ENCODE assay signal across 29 mouse cellular contexts in genomic region chr7:120177611-120178010, GRCm38 (mm10). TPM values are rescaled to one million over a fixed set of nuclear protein-coding genes. Genes with fewer than 3 reads are reported as not detected.
DNase-seq lines count a peak whose midpoint lies in the region; ATAC-seq and TF ChIP-seq lines count a peak whose summit lies in the region.
"Had no signal": no experiment of that assay in that cellular context is flagged by ENCODE, and none has a peak within 500 bp of the region (broad histone marks: within the 10 kb centered on the region; RNA-seq: fewer than 3 reads in every experiment).

No protein-coding gene starts in this region.

- H3K4me2 ChIP-seq in forebrain, postnatal 0 days (ENCODE audit: low read depth): no peak overlapping the region
- no peak overlapping the region for H3K4me2 ChIP-seq in forebrain, embryonic 15.5 days (replicated peaks)
- H3K4me2 ChIP-seq in intestine, postnatal 0 days (replicated peaks; ENCODE audit: low read depth): peak overlapping the region; percentile 54
- H3K4me2 ChIP-seq in intestine, embryonic 15.5 days (replicated peaks): no peak overlapping the region
- no peak overlapping the region for H3K4me2 ChIP-seq in liver, embryonic 12.5 days
- H3K4me2 ChIP-seq in neural tube, embryonic 15.5 days: no peak overlapping the region
- H3K4me2 ChIP-seq: embryonic facial prominence, embryonic 12.5 days; forebrain, embryonic 13.5 days had no signal

- no peak overlapping the region for H3K27ac ChIP-seq in forebrain, postnatal 0 days (ENCODE audit: low read depth, low read length)
- no peak overlapping the region for H3K27ac ChIP-seq in forebrain, embryonic 15.5 days (replicated peaks)
- no peak overlapping the region for H3K27ac ChIP-seq in intestine, postnatal 0 days (ENCODE audit: low read depth, low read length)
- no peak overlapping the region for H3K27ac ChIP-seq in intestine, embryonic 15.5 days
- H3K27ac ChIP-seq in liver, adult 2 months (replicated peaks; ENCODE audit: insufficient read depth, low read depth, low read length): 0 out of 2 replicates have a peak overlapping the region, but pooled peaks have one; percentile 20
- no peak overlapping the region for H3K27ac ChIP-seq in liver, embryonic 12.5 days
- H3K27ac ChIP-seq in neural tube, embryonic 15.5 days (replicated peaks): no peak overlapping the region
- H3K27ac ChIP-seq: embryonic facial prominence, embryonic 10.5 days; embryonic facial prominence, embryonic 12.5 days; forebrain, embryonic 13.5 days had no signal

- no peak for DNase-seq in forebrain, postnatal 0 days
- peak; percentile 54 for DNase-seq in liver, adult 2 months (ENCODE audit: extremely low read depth, low read depth, low spot score)
- DNase-seq in neural tube, embryonic 10.5 days (ENCODE audit: extremely low spot score, low spot score): no peak
- DNase-seq: adrenal gland, adult 8-10 months; adrenal gland, postnatal 14 days; adrenal gland, postnatal 36 days; B cell, adult 2 months; cerebellum, adult 11-12 months; cerebellum, adult 2 months; cerebellum, adult 9-10 months; cerebellum, postnatal 10 days; cerebellum, postnatal 25 days had no signal

- H3K36me3 ChIP-seq in forebrain, postnatal 0 days (ENCODE audit: insufficient read depth): no peaks in the 10 kb centered on the region
- H3K36me3 ChIP-seq in forebrain, embryonic 15.5 days: no peaks in the 10 kb centered on the region
- H3K36me3 ChIP-seq in intestine, postnatal 0 days (ENCODE audit: control insufficient read depth, insufficient read depth): peaks cover 4% of the 10 kb centered on the region; the same call in 1 of the 2 replicates
- H3K36me3 ChIP-seq in intestine, embryonic 15.5 days: no peaks in the 10 kb centered on the region
- H3K36me3 ChIP-seq in liver, adult 2 months (ENCODE audit: control insufficient read depth, insufficient read depth, low read length): peaks cover 26% of the 10 kb centered on the region
- no peaks in the 10 kb centered on the region for H3K36me3 ChIP-seq in liver, embryonic 12.5 days
- no peaks in the 10 kb centered on the region for H3K36me3 ChIP-seq in neural tube, embryonic 15.5 days
- H3K36me3 ChIP-seq: embryonic facial prominence, embryonic 10.5 days; embryonic facial prominence, embryonic 12.5 days; G1E had no signal

- ATAC-seq in forebrain, postnatal 0 days: 0 out of 2 replicates have a peak, but pooled peaks have one; percentile 54
- no peak for ATAC-seq in forebrain, embryonic 15.5 days (replicated peaks)
- no peak for ATAC-seq in intestine, postnatal 0 days
- no peak for ATAC-seq in intestine, embryonic 15.5 days
- no peak for ATAC-seq in liver, embryonic 12.5 days
- peak; percentile 50; the same call in 1 of the 2 replicates for ATAC-seq in neural tube, embryonic 15.5 days (ENCODE audit: low FRiP score)
- ATAC-seq: activated CD4-positive, CD25-positive, alpha-beta regulatory T cell, adult 4 months; CD4-positive, CD25-positive, alpha-beta regulatory T cell, adult 4 months; forebrain, embryonic 13.5 days; Patski had no signal

- H3K4me1 ChIP-seq in forebrain, postnatal 0 days (ENCODE audit: insufficient read depth): no peaks in the 10 kb centered on the region
- H3K4me1 ChIP-seq in forebrain, embryonic 15.5 days: peaks cover 8% of the 10 kb centered on the region; the same call in 1 of the 2 replicates
- H3K4me1 ChIP-seq in intestine, postnatal 0 days (replicated peaks; ENCODE audit: control insufficient read depth, insufficient read depth, low read length): peaks cover 2% of the 10 kb centered on the region; the same call in 1 of the 2 replicates
- H3K4me1 ChIP-seq in intestine, embryonic 15.5 days (replicated peaks): no peaks in the 10 kb centered on the region
- H3K4me1 ChIP-seq in liver, adult 2 months (ENCODE audit: control insufficient read depth, insufficient read depth, low read length): peaks cover 37% of the 10 kb centered on the region
- H3K4me1 ChIP-seq in liver, embryonic 12.5 days: no peaks in the 10 kb centered on the region
- no peaks in the 10 kb centered on the region for H3K4me1 ChIP-seq in neural tube, embryonic 15.5 days
- H3K4me1 ChIP-seq: embryonic facial prominence, embryonic 12.5 days had no signal

- no peaks in the 10 kb centered on the region for H3K9me3 ChIP-seq in forebrain, postnatal 0 days (ENCODE audit: low read length)
- H3K9me3 ChIP-seq in forebrain, embryonic 15.5 days: no peaks in the 10 kb centered on the region
- H3K9me3 ChIP-seq in intestine, postnatal 0 days (ENCODE audit: control insufficient read depth): no peaks in the 10 kb centered on the region
- H3K9me3 ChIP-seq in intestine, embryonic 15.5 days: no peaks in the 10 kb centered on the region
- H3K9me3 ChIP-seq in liver, embryonic 12.5 days (replicated peaks): no peaks in the 10 kb centered on the region
- H3K9me3 ChIP-seq in neural tube, embryonic 15.5 days (replicated peaks): no peaks in the 10 kb centered on the region
- H3K9me3 ChIP-seq: embryonic facial prominence, embryonic 10.5 days; embryonic facial prominence, embryonic 12.5 days; forebrain, embryonic 13.5 days; G1E had no signal

- no peak overlapping the region for H3K9ac ChIP-seq in forebrain, postnatal 0 days
- no peak overlapping the region for H3K9ac ChIP-seq in forebrain, embryonic 15.5 days (replicated peaks)
- H3K9ac ChIP-seq in intestine, postnatal 0 days (ENCODE audit: low read depth, low read length): no peak overlapping the region
- no peak overlapping the region for H3K9ac ChIP-seq in intestine, embryonic 15.5 days
- no peak overlapping the region for H3K9ac ChIP-seq in liver, adult 2 months (ENCODE audit: low read depth, low read length)
- H3K9ac ChIP-seq in liver, embryonic 12.5 days: no peak overlapping the region
- no peak overlapping the region for H3K9ac ChIP-seq in neural tube, embryonic 15.5 days (replicated peaks)
- H3K9ac ChIP-seq: embryonic facial prominence, embryonic 12.5 days; forebrain, embryonic 13.5 days had no signal

- peaks cover 36% of the 10 kb centered on the region; the same call in 1 of the 2 replicates for H3K79me2 ChIP-seq in liver, adult 2 months (ENCODE audit: control insufficient read depth, insufficient read depth, low read length)

- WGBS in forebrain, postnatal 0 days: 57% methylated on average over 3 of the region's 3 CpGs
- 80% methylated on average over 3 of the region's 3 CpGs for WGBS in forebrain, embryonic 15.5 days
- 49% methylated on average over 3 of the region's 3 CpGs for WGBS in intestine, postnatal 0 days
- WGBS in intestine, embryonic 15.5 days: 79% methylated on average over 3 of the region's 3 CpGs
- 41% methylated on average over 3 of the region's 3 CpGs for WGBS in liver, adult 2 months
- 59% methylated on average over 3 of the region's 3 CpGs for WGBS in liver, embryonic 12.5 days (ENCODE audit: insufficient replicate concordance)
- 71% methylated on average over 3 of the region's 3 CpGs for WGBS in neural tube, embryonic 15.5 days

- no peak for TF ChIP-seq POLR2A in liver, adult 2 months (IDR thresholded peaks at IDR 0.05; ENCODE audit: extremely low read depth, insufficient read depth, low read length)

- H3K4me3 ChIP-seq in forebrain, postnatal 0 days (ENCODE audit: low read depth, low read length): no peak overlapping the region
- no peak overlapping the region for H3K4me3 ChIP-seq in forebrain, embryonic 15.5 days
- H3K4me3 ChIP-seq in intestine, postnatal 0 days (ENCODE audit: low read depth, low read length): no peak overlapping the region
- H3K4me3 ChIP-seq in intestine, embryonic 15.5 days (replicated peaks): no peak overlapping the region
- no peak overlapping the region for H3K4me3 ChIP-seq in liver, adult 2 months (ENCODE audit: insufficient read depth, low read depth, low read length)
- H3K4me3 ChIP-seq in liver, embryonic 12.5 days: no peak overlapping the region
- H3K4me3 ChIP-seq in neural tube, embryonic 15.5 days (replicated peaks): no peak overlapping the region
- H3K4me3 ChIP-seq: embryonic facial prominence, embryonic 10.5 days; embryonic facial prominence, embryonic 12.5 days; forebrain, embryonic 13.5 days had no signal

- no peaks in the 10 kb centered on the region for H3K27me3 ChIP-seq in forebrain, postnatal 0 days (ENCODE audit: insufficient read depth, low read length)
- 0 out of 2 replicates have a peak, but pooled peaks cover 2% of the 10 kb centered on the region for H3K27me3 ChIP-seq in forebrain, embryonic 15.5 days
- H3K27me3 ChIP-seq in intestine, postnatal 0 days (replicated peaks; ENCODE audit: control insufficient read depth, insufficient read depth, low read length): no peaks in the 10 kb centered on the region
- H3K27me3 ChIP-seq in intestine, embryonic 15.5 days (replicated peaks): no peaks in the 10 kb centered on the region
- H3K27me3 ChIP-seq in liver, adult 2 months (ENCODE audit: control insufficient read depth, insufficient read depth, low read length): no peaks in the 10 kb centered on the region
- no peaks in the 10 kb centered on the region for H3K27me3 ChIP-seq in liver, embryonic 12.5 days (replicated peaks)
- no peaks in the 10 kb centered on the region for H3K27me3 ChIP-seq in neural tube, embryonic 15.5 days (replicated peaks)
- H3K27me3 ChIP-seq: embryonic facial prominence, embryonic 12.5 days; forebrain, embryonic 13.5 days; Patski had no signal

- TF ChIP-seq CTCF in forebrain, postnatal 0 days (IDR thresholded peaks at IDR 0.05; ENCODE audit: low read depth): no peak
- no peak for TF ChIP-seq CTCF in intestine, postnatal 0 days (IDR thresholded peaks at IDR 0.05; ENCODE audit: low read depth)
- no peak for TF ChIP-seq CTCF in liver, adult 2 months (IDR thresholded peaks at IDR 0.05; ENCODE audit: low read depth, low read length)

RNA-seq across cellular contexts. Expression of gene Anks4b, which starts 4.0 kb away (rescaled TPM):
- total RNA-seq in forebrain, postnatal 0 days (2014; rRNA removed): 0.15 TPM in 1 of 2 replicates, not detected in the other
- 0.04 TPM in 1 of 2 replicates, not detected in the other for polyA plus RNA-seq in forebrain, postnatal 0 days (2015; fragmentation: Nextera tagmentation; extraction: Ambion mirVana)
- 0.05 TPM in 1 of 2 replicates, not detected in the other for polyA plus RNA-seq in forebrain, embryonic 15.5 days (2015; fragmentation: Nextera tagmentation; extraction: Ambion mirVana)
- polyA plus RNA-seq in intestine, postnatal 0 days (2015; fragmentation: Nextera tagmentation; extraction: Ambion mirVana): 23.0 and 29.2 TPM in 2 replicates
- polyA plus RNA-seq in intestine, embryonic 15.5 days (2015; fragmentation: Nextera tagmentation; extraction: Ambion mirVana): 9.2 and 11.6 TPM in 2 replicates
- total RNA-seq in liver, adult 2 months (2014; rRNA removed): 36.0 and 40.0 TPM in 2 replicates
- polyA plus RNA-seq in liver, adult 2 months (2012; rRNA removed): 15.8 and 17.0 TPM in 2 replicates
- polyA plus RNA-seq in liver, embryonic 12.5 days (2016; fragmentation: Nextera tagmentation; extraction: Ambion mirVana): 1.2 and 1.3 TPM in 2 replicates
- 0.32 TPM in 1 of 2 replicates, not detected in the other for polyA plus RNA-seq in neural tube, embryonic 15.5 days (2015; fragmentation: Nextera tagmentation; extraction: Ambion mirVana)
- total RNA-seq: CH12.LX had no signal
- polyA plus RNA-seq: activated CD4-positive, CD25-positive, alpha-beta regulatory T cell, adult 4 months; CD4-positive, CD25-positive, alpha-beta regulatory T cell, adult 4 months; cerebellum, adult 2 months; embryonic facial prominence, embryonic 14.5 days; forebrain, embryonic 11.5 days; forebrain, embryonic 13.5 days; G1E; Patski had no signal

RNA-seq across cellular contexts. Expression of gene Crym, which starts 24.3 kb away (rescaled TPM):
- total RNA-seq in forebrain, postnatal 0 days (2014; rRNA removed): 133 and 144 TPM in 2 replicates
- 127 and 171 TPM in 2 replicates for polyA plus RNA-seq in forebrain, postnatal 0 days (2015; fragmentation: Nextera tagmentation; extraction: Ambion mirVana)
- polyA plus RNA-seq in forebrain, embryonic 15.5 days (2015; fragmentation: Nextera tagmentation; extraction: Ambion mirVana): 44.5 and 44.6 TPM in 2 replicates
- 1.9 TPM in 2 replicates for polyA plus RNA-seq in intestine, postnatal 0 days (2015; fragmentation: Nextera tagmentation; extraction: Ambion mirVana)
- 1.6 and 2.3 TPM in 2 replicates for polyA plus RNA-seq in intestine, embryonic 15.5 days (2015; fragmentation: Nextera tagmentation; extraction: Ambion mirVana)
- total RNA-seq in liver, adult 2 months (2014; rRNA removed): 1.0 and 1.4 TPM in 2 replicates
- 1.0 and 2.0 TPM in 2 replicates for polyA plus RNA-seq in liver, adult 2 months (2012; rRNA removed)
- polyA plus RNA-seq in liver, embryonic 12.5 days (2016; fragmentation: Nextera tagmentation; extraction: Ambion mirVana): 0.23 and 0.43 TPM in 2 replicates
- 9.0 and 9.9 TPM in 2 replicates for polyA plus RNA-seq in neural tube, embryonic 15.5 days (2015; fragmentation: Nextera tagmentation; extraction: Ambion mirVana)
- total RNA-seq: CH12.LX had no signal
- polyA plus RNA-seq: activated CD4-positive, CD25-positive, alpha-beta regulatory T cell, adult 4 months; CD4-positive, CD25-positive, alpha-beta regulatory T cell, adult 4 months; G1E; Patski had no signal

RNA-seq across cellular contexts. Expression of gene Abca14, which starts 26.1 kb away (rescaled TPM):
- 0.24 TPM in 1 of 2 replicates, not detected in the other for total RNA-seq in forebrain, postnatal 0 days (2014; rRNA removed)
- not detected in 2 replicates for polyA plus RNA-seq in forebrain, postnatal 0 days (2015; fragmentation: Nextera tagmentation; extraction: Ambion mirVana)
- polyA plus RNA-seq in forebrain, embryonic 15.5 days (2015; fragmentation: Nextera tagmentation; extraction: Ambion mirVana): 0.03 TPM in 1 of 2 replicates, not detected in the other
- polyA plus RNA-seq in intestine, postnatal 0 days (2015; fragmentation: Nextera tagmentation; extraction: Ambion mirVana): 0.60 and 0.83 TPM in 2 replicates
- polyA plus RNA-seq in intestine, embryonic 15.5 days (2015; fragmentation: Nextera tagmentation; extraction: Ambion mirVana): 0.13 TPM in 1 of 2 replicates, not detected in the other
- total RNA-seq in liver, adult 2 months (2014; rRNA removed): 0.18 and 0.20 TPM in 2 replicates
- polyA plus RNA-seq in liver, adult 2 months (2012; rRNA removed): 0.05 TPM in 1 of 2 replicates, not detected in the other
- polyA plus RNA-seq in liver, embryonic 12.5 days (2016; fragmentation: Nextera tagmentation; extraction: Ambion mirVana): 0.43 TPM in 1 of 2 replicates, not detected in the other
- not detected in 2 replicates for polyA plus RNA-seq in neural tube, embryonic 15.5 days (2015; fragmentation: Nextera tagmentation; extraction: Ambion mirVana)
- total RNA-seq: adrenal gland, adult 18-20 months; adrenal gland, postnatal 14 days; adrenal gland, postnatal 36 days; CH12.LX had no signal
- polyA plus RNA-seq: activated CD4-positive, CD25-positive, alpha-beta regulatory T cell, adult 4 months; CD4-positive, CD25-positive, alpha-beta regulatory T cell, adult 4 months; cerebellum, adult 2 months; cortical plate, adult 2 months; embryonic facial prominence, embryonic 10.5 days; embryonic facial prominence, embryonic 12.5 days; embryonic facial prominence, embryonic 14.5 days; forebrain, embryonic 11.5 days; forebrain, embryonic 13.5 days; G1E; Patski had no signal

RNA-seq across cellular contexts. Expression of gene Zp2, which starts 32.5 kb away (rescaled TPM):
- 1.5 TPM in 1 of 2 replicates, not detected in the other for total RNA-seq in forebrain, postnatal 0 days (2014; rRNA removed)
- polyA plus RNA-seq in forebrain, postnatal 0 days (2015; fragmentation: Nextera tagmentation; extraction: Ambion mirVana): 0.08 and 0.19 TPM in 2 replicates
- polyA plus RNA-seq in forebrain, embryonic 15.5 days (2015; fragmentation: Nextera tagmentation; extraction: Ambion mirVana): not detected in 2 replicates
- polyA plus RNA-seq in intestine, postnatal 0 days (2015; fragmentation: Nextera tagmentation; extraction: Ambion mirVana): 0.18 and 0.31 TPM in 2 replicates
- polyA plus RNA-seq in intestine, embryonic 15.5 days (2015; fragmentation: Nextera tagmentation; extraction: Ambion mirVana): 0.11 TPM in 1 of 2 replicates, not detected in the other
- total RNA-seq in liver, adult 2 months (2014; rRNA removed): not detected in 2 replicates
- polyA plus RNA-seq in liver, adult 2 months (2012; rRNA removed): not detected in 2 replicates
- polyA plus RNA-seq in liver, embryonic 12.5 days (2016; fragmentation: Nextera tagmentation; extraction: Ambion mirVana): not detected in 2 replicates
- polyA plus RNA-seq in neural tube, embryonic 15.5 days (2015; fragmentation: Nextera tagmentation; extraction: Ambion mirVana): 0.10 TPM in 1 of 2 replicates, not detected in the other
- total RNA-seq: adrenal gland, adult 18-20 months; adrenal gland, adult 8-10 months; adrenal gland, postnatal 14 days; adrenal gland, postnatal 36 days had no signal
- polyA plus RNA-seq: activated CD4-positive, CD25-positive, alpha-beta regulatory T cell, adult 4 months; CD4-positive, CD25-positive, alpha-beta regulatory T cell, adult 4 months; cerebellum, adult 2 months; embryonic facial prominence, embryonic 12.5 days; forebrain, embryonic 11.5 days; forebrain, embryonic 13.5 days; G1E; Patski had no signal

Comparison
In these comparisons a context has a peak if more than half of its experiments do, and no peak if none do; other contexts are left out.
1. ATAC-seq: peak in forebrain, postnatal 0 days (single experiment) and neural tube, embryonic 15.5 days (single experiment); none in forebrain, embryonic 15.5 days (single experiment), intestine, postnatal 0 days (single experiment), intestine, embryonic 15.5 days (single experiment) and liver, embryonic 12.5 days (single experiment).